Comparison of ENCODE assay signal across 14 mouse cellular contexts in the genomic region with DNA sequence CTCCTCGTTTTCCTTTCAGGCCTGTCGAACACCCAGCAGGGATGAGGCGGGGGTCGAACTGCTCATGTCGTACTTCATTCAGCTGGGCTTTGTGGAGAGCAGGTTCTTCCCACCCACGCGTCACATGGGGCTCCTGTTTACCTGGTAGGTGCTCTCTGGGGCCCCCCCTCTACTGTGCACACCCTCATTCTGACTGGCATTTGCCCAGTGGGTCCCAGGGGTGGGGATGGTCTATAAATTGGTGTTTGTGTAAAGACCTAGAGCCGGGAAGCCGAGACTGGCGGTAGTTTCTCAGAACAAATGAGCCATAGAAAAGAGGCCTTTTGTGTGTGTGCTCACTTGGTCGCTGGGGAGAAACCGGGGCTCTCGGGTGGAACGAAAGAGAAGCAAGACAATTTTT. TPM values are rescaled to one million over a fixed set of nuclear protein-coding genes. Genes with fewer than 3 reads are reported as not detected.
A peak's percentile ranks its signal among the peaks of the same experiment; 100 is the strongest.
DNase-seq lines count a peak whose midpoint lies in the region; ATAC-seq and TF ChIP-seq lines count a peak whose summit lies in the region.
"Had no signal": no experiment of that assay in that cellular context is flagged by ENCODE, and none has a peak within 500 bp of the region (broad histone marks: within the 10 kb centered on the region; RNA-seq: fewer than 3 reads in every experiment).

No protein-coding gene starts in this region.

- H3K4me3 ChIP-seq in kidney, embryonic 16.5 days (ENCODE audit: low read length): no peak overlapping the region
- H3K4me3 ChIP-seq in hindbrain, postnatal 0 days (ENCODE audit: low read length): no peak overlapping the region
- H3K4me3 ChIP-seq: lung, embryonic 15.5 days had no signal

- no peak for TF ChIP-seq CTCF in hindbrain, postnatal 0 days (IDR thresholded peaks at IDR 0.05; ENCODE audit: low read depth)

- H3K27me3 ChIP-seq in kidney, embryonic 16.5 days (ENCODE audit: insufficient read depth, low read length): no peaks in the 10 kb centered on the region
- H3K27me3 ChIP-seq in hindbrain, postnatal 0 days (ENCODE audit: insufficient read depth, low read length): no peaks in the 10 kb centered on the region
- H3K27me3 ChIP-seq: lung, embryonic 15.5 days had no signal

- ATAC-seq in kidney, embryonic 16.5 days (ENCODE audit: low FRiP score, low TSS enrichment): peak; percentile 58
- 0 out of 2 replicates have a peak, but pooled peaks have one; percentile 40 for ATAC-seq in hindbrain, postnatal 0 days
- ATAC-seq in monocyte, adult 5-6 weeks (replicated peaks; ENCODE audit: insufficient number of reproducible peaks, low FRiP score, low TSS enrichment, poor library complexity, severe bottlenecking): no peak

- H3K9me3 ChIP-seq in kidney, embryonic 16.5 days (ENCODE audit: low read length): 0 out of 2 replicates have a peak, but pooled peaks cover 3% of the 10 kb centered on the region
- no peaks in the 10 kb centered on the region for H3K9me3 ChIP-seq in hindbrain, postnatal 0 days (ENCODE audit: low read length)
- H3K9me3 ChIP-seq: lung, embryonic 15.5 days had no signal

- no peak for DNase-seq in kidney, postnatal 36 days
- DNase-seq in embryo, embryonic 9.5 days (ENCODE audit: extremely low spot score): peak; percentile 40
- peak; percentile 17 for DNase-seq in hindbrain, postnatal 0 days (ENCODE audit: low spot score)
- DNase-seq in retina, postnatal 1 day: peak; percentile 6
- DNase-seq in adrenal gland, postnatal 4 days (ENCODE audit: low spot score in 2 of 2): no peak
- no peak for DNase-seq in left cerebral cortex, postnatal 25 days (ENCODE audit: low spot score in 2 of 2)
- DNase-seq: cerebellum, postnatal 10 days; gastrocnemius, postnatal 10 days; kidney, adult 18-20 months; liver; thymus, postnatal 36 days had no signal

- peak overlapping the region; percentile 39; the same call in 1 of the 2 replicates for H3K9ac ChIP-seq in kidney, embryonic 16.5 days (replicated peaks; ENCODE audit: low read length)
- no peak overlapping the region for H3K9ac ChIP-seq in hindbrain, postnatal 0 days (replicated peaks; ENCODE audit: low read length)
- H3K9ac ChIP-seq: lung, embryonic 15.5 days had no signal

- intact Hi-C loops in left cerebral cortex, postnatal 25 days (cut with DNase I): no loop called here

- H3K27ac ChIP-seq in kidney, embryonic 16.5 days (ENCODE audit: low read length): peak overlapping the region; percentile 85
- H3K27ac ChIP-seq in hindbrain, postnatal 0 days: no peak overlapping the region
- H3K27ac ChIP-seq: lung, embryonic 15.5 days had no signal

- no peak overlapping the region for H3K4me2 ChIP-seq in kidney, embryonic 16.5 days (replicated peaks; ENCODE audit: low read depth, low read length)
- no peak overlapping the region for H3K4me2 ChIP-seq in hindbrain, postnatal 0 days (ENCODE audit: low read depth, low read length)
- H3K4me2 ChIP-seq: lung, embryonic 15.5 days had no signal

- peaks cover 22% of the 10 kb centered on the region for H3K4me1 ChIP-seq in kidney, embryonic 16.5 days (ENCODE audit: insufficient read depth, low read length)
- no peaks in the 10 kb centered on the region for H3K4me1 ChIP-seq in hindbrain, postnatal 0 days (ENCODE audit: insufficient read depth, low read length)
- H3K4me1 ChIP-seq: lung, embryonic 15.5 days had no signal

- H3K36me3 ChIP-seq in kidney, embryonic 16.5 days (ENCODE audit: insufficient read depth, low read length): peaks cover 5% of the 10 kb centered on the region
- H3K36me3 ChIP-seq in hindbrain, postnatal 0 days (ENCODE audit: insufficient read depth, low read length): no peaks in the 10 kb centered on the region
- H3K36me3 ChIP-seq: lung, embryonic 15.5 days had no signal

- 41% methylated on average over 14 of the region's 14 CpGs for WGBS in kidney, embryonic 16.5 days
- 16% methylated on average over 14 of the region's 14 CpGs for WGBS in hindbrain, postnatal 0 days

RNA-seq across cellular contexts. Expression of gene Faap24, which starts 25.5 kb away (rescaled TPM):
- 16.9 and 17.8 TPM in 2 replicates for polyA plus RNA-seq in kidney, embryonic 16.5 days (2015; fragmentation: Nextera tagmentation; extraction: Ambion mirVana)
- 3.7 and 6.0 TPM in 2 replicates for total RNA-seq in hindbrain, postnatal 0 days (2014; rRNA removed)
- 10.4 and 12.5 TPM in 2 replicates for polyA plus RNA-seq in hindbrain, postnatal 0 days (2015; fragmentation: Nextera tagmentation; extraction: Ambion mirVana)
- 1 to 10 TPM; 6.5 to 7.3 TPM for total RNA-seq in adrenal gland, postnatal 4 days (2021)
- total RNA-seq in left cerebral cortex, postnatal 25 days (2021): 1 to 10 TPM; 7.7 to 8.3 TPM
- total RNA-seq in monocyte, adult 5-6 weeks (2017): 1.8 to 11.2 TPM (median 9.2 TPM) in 3 replicates

RNA-seq across cellular contexts. Expression of gene Cep89, which starts 25.7 kb away (rescaled TPM):
- polyA plus RNA-seq in kidney, embryonic 16.5 days (2015; fragmentation: Nextera tagmentation; extraction: Ambion mirVana): 63.7 and 73.2 TPM in 2 replicates
- 9.6 and 17.8 TPM in 2 replicates for total RNA-seq in hindbrain, postnatal 0 days (2014; rRNA removed)
- polyA plus RNA-seq in hindbrain, postnatal 0 days (2015; fragmentation: Nextera tagmentation; extraction: Ambion mirVana): 24.5 and 24.6 TPM in 2 replicates
- total RNA-seq in adrenal gland, postnatal 4 days (2021): 10 to 100 TPM; 27.2 to 41.1 TPM
- total RNA-seq in left cerebral cortex, postnatal 25 days (2021): 10 to 100 TPM; 18.2 to 23.3 TPM
- 10.7 to 21.7 TPM (median 11.2 TPM) in 3 replicates for total RNA-seq in monocyte, adult 5-6 weeks (2017)

RNA-seq across cellular contexts. Expression of gene Rhpn2, which starts 37.1 kb away (rescaled TPM):
- 16.3 TPM in 2 replicates for polyA plus RNA-seq in kidney, embryonic 16.5 days (2015; fragmentation: Nextera tagmentation; extraction: Ambion mirVana)
- total RNA-seq in hindbrain, postnatal 0 days (2014; rRNA removed): 3.8 and 4.7 TPM in 2 replicates
- 2.8 and 3.0 TPM in 2 replicates for polyA plus RNA-seq in hindbrain, postnatal 0 days (2015; fragmentation: Nextera tagmentation; extraction: Ambion mirVana)
- total RNA-seq in adrenal gland, postnatal 4 days (2021): 1 to 10 TPM; 2.9 to 4.8 TPM
- total RNA-seq in left cerebral cortex, postnatal 25 days (2021): 1 to 10 TPM; 3.4 to 4.2 TPM
- 0.85 TPM in 1 of 3 replicates, not detected in the others for total RNA-seq in monocyte, adult 5-6 weeks (2017)

RNA-seq across cellular contexts. Expression of gene Gpatch1, which starts 52.9 kb away (rescaled TPM):
- 19.6 and 19.9 TPM in 2 replicates for polyA plus RNA-seq in kidney, embryonic 16.5 days (2015; fragmentation: Nextera tagmentation; extraction: Ambion mirVana)
- total RNA-seq in hindbrain, postnatal 0 days (2014; rRNA removed): 7.0 and 7.5 TPM in 2 replicates
- polyA plus RNA-seq in hindbrain, postnatal 0 days (2015; fragmentation: Nextera tagmentation; extraction: Ambion mirVana): 17.9 and 18.9 TPM in 2 replicates
- 10 to 100 TPM; 22.3 to 26.0 TPM for total RNA-seq in adrenal gland, postnatal 4 days (2021)
- total RNA-seq in left cerebral cortex, postnatal 25 days (2021): 10 to 100 TPM; 23.3 to 26.4 TPM
- total RNA-seq in monocyte, adult 5-6 weeks (2017): 10.4 to 20.6 TPM (median 15.0 TPM) in 3 replicates

Comparison
In these comparisons a context has a peak if more than half of its experiments do, and no peak if none do; other contexts are left out.
1. DNase-seq: peak in embryo, embryonic 9.5 days (single experiment), hindbrain, postnatal 0 days (single experiment) and retina, postnatal 1 day (single experiment); none in kidney, postnatal 36 days (0 of 2), adrenal gland, postnatal 4 days (0 of 2) and left cerebral cortex, postnatal 25 days (0 of 2).